Mouse (Mus musculus) stomach, postnatal 0 days (tissue): Measurements from ENCODE around the gene E130308A19Rik. TPM values are rescaled to one million over a fixed set of nuclear protein-coding genes. Genes with fewer than 3 reads are reported as not detected.

ENCODE experiments used
- ATAC-seq: fragments of 200-750 bp; cut with Nextera tagmentation; 2 replicates; pipeline ENCODE4 v1.8.0; 2017; ENCODE audit not compliant: low FRiP score, low TSS enrichment
- DNase-seq: peaks from one replicate; pipeline ENCODE4 v3.0.0-alpha.2; 2016; ENCODE audit warnings: low spot score
- H3K27ac ChIP-seq: fragments of 300-500 bp; sonication (generic); replicated peaks from 2 replicates; pipeline ENCODE4 v1.5.1; 2014; ENCODE audit warnings: mild to moderate bottlenecking, control low read depth
- H3K27me3 ChIP-seq: fragments of 300-500 bp; sonication (generic); 2 replicates; pipeline ENCODE4 v1.6.1; 2014; ENCODE audit warnings: low read length; ENCODE audit not compliant: control insufficient read depth, insufficient read depth
- H3K36me3 ChIP-seq: fragments of 300-500 bp; sonication (generic); 2 replicates; pipeline ENCODE4 v1.6.1; 2014; ENCODE audit warnings: low read length, mixed read lengths; ENCODE audit not compliant: control insufficient read depth, insufficient read depth
- H3K4me1 ChIP-seq: fragments of 300-500 bp; sonication (generic); replicated peaks from 2 replicates; pipeline ENCODE4 v1.6.1; 2014; ENCODE audit warnings: antibody characterized with exemption; ENCODE audit not compliant: control insufficient read depth, insufficient read depth
- H3K4me2 ChIP-seq: fragments of 300-500 bp; sonication (generic); replicated peaks from 2 replicates; pipeline ENCODE4 v1.6.1; 2014; ENCODE audit warnings: low read depth, mild to moderate bottlenecking, control low read depth, moderate library complexity
- H3K4me3 ChIP-seq: fragments of 300-500 bp; sonication (generic); 2 replicates; pipeline ENCODE4 v1.5.1; 2014; ENCODE audit warnings: low read depth, low read length, control low read depth
- H3K9ac ChIP-seq: fragments of 300-500 bp; sonication (generic); 2 replicates; pipeline ENCODE4 v1.6.1; 2014; ENCODE audit warnings: mild to moderate bottlenecking, low read length, control low read depth, mixed read lengths
- H3K9me3 ChIP-seq: fragments of 300-500 bp; sonication (generic); 2 replicates; pipeline ENCODE4 v1.6.1; 2016; ENCODE audit warnings: low read length; ENCODE audit not compliant: control insufficient read depth
- CTCF ChIP-seq: IDR thresholded peaks from 2 replicates; pipeline ENCODE4 v1.5.1; 2016; ENCODE audit warnings: antibody characterized with exemption, low read depth, mild to moderate bottlenecking, moderate library complexity
- EP300 ChIP-seq: optimal IDR thresholded peaks from 2 replicates; pipeline ENCODE3; 2016; ENCODE audit warnings: antibody characterized with exemption
- WGBS: fragments of 180-500 bp; shearing (Covaris S2); extraction: QIAGEN DNeasy Blood & Tissue Kit; methylation state at CpG from one replicate; pipeline ENCODE4 v1.1.7; 2014; 5-methylcytosine and 5-hydroxymethylcytosine counted together
- polyA plus RNA-seq: library from polyadenylated mRNA; unstranded; fragments of >200 nt; fragmentation: Nextera tagmentation; extraction: Ambion mirVana; gene quantifications from 2 replicates; pipeline ENCODE4 v1.2.1, GENCODE M21; 2015

E130308A19Rik gene
- polyA plus RNA-seq, 1 experiment from 2014 or later: 8.3 TPM

DNA sequence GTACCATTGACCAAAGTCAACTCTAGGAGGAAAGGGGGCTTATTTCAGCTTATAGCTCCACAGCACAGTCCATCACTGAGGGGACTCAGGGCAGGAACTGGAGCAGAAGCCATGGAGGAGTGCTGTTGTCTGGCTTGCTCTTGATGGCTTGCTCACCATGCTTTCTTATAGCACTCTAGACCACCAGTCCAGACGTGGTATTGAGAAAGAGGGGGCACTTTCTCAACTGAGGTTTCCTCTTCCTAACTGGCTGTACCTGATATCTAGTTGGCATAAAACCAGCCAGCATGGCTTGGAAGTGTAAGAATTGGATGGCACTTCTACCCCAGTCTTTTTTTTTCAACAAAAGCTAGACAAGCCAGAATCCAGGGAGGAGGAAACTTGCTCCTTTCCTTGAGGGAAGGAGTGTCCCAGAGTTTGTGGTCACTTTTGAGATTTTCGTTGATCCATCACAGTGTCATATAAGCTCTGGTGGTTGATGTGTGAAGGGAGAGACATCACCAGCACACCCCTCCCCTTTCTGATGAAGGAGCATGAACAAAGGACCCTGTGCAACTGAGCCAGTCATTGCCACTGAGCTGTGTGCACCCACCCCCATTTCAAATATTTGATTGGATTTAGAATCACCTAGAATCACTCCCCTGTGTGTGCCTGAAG, 38.7 kb upstream of the E130308A19Rik start:
- no peaks in the 10 kb centered on the region for H3K27me3 ChIP-seq
- H3K9ac ChIP-seq: no peak overlapping the region
- WGBS: 65% methylated on average over 2 of the region's 2 CpGs
- H3K9me3 ChIP-seq: no peaks in the 10 kb centered on the region
- no peak overlapping the region for H3K4me3 ChIP-seq
- no peaks in the 10 kb centered on the region for H3K4me1 ChIP-seq
- DNase-seq (no peak), ATAC-seq (no peak)
- no peak for TF ChIP-seq CTCF
- no peak for TF ChIP-seq EP300
- H3K4me2 ChIP-seq: no peak overlapping the region
- no peaks in the 10 kb centered on the region for H3K36me3 ChIP-seq
- no peak overlapping the region for H3K27ac ChIP-seq

DNA sequence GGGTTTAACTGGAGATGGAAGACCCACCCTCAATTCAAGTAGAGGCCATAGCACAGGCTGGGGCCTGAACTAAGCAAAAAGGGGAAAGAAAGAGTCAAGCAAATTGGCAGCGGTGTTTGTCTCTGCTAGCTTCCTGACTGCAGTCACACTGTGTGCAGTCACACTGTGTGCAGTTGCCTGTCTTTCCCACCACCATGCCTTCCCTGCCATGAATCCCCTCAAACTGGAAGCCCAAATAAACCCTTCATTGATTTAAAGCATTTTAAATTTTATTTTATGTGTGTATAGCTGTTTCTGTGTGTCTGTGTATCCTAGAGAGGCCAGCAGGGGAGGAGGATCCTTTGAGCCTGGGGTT, 38.2 kb upstream of the E130308A19Rik start:
- Histone ChIP-seq H3K27me3 (no peaks in the 10 kb centered on the region), H3K36me3 (no peaks in the 10 kb centered on the region), H3K4me1 (no peaks in the 10 kb centered on the region), H3K4me3 (no peak overlapping the region), H3K27ac (no peak overlapping the region), H3K9ac (no peak overlapping the region), H3K9me3 (no peaks in the 10 kb centered on the region), H3K4me2 (no peak overlapping the region)
- TF ChIP-seq CTCF: no peak
- no peak for TF ChIP-seq EP300
- WGBS: 95% methylated on average over 1 of the region's 1 CpGs
- ATAC-seq (no peak), DNase-seq (no peak)

DNA sequence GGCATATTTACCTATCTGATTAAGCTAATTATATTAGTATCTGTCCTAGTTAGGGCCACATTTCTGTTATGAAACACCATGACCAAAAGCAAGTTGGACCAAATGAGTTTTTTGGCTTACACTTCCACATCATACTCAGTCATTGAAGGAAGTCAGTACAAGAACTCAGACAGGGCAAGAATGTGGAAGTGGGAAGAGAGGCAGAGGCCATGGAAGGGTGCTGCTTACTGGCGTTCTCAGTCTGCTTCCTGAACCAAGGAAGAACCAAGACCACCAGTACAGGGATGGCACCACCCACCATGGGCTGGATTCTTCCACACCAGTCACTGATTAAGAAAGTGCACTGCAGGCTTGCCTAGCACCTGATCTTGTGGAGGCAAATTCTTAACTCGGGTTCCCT, 31.4 kb upstream of the E130308A19Rik start:
- no peaks in the 10 kb centered on the region for H3K4me1 ChIP-seq
- H3K9me3 ChIP-seq: no peaks in the 10 kb centered on the region
- H3K27ac ChIP-seq: no peak overlapping the region
- no peak overlapping the region for H3K4me2 ChIP-seq
- no peak overlapping the region for H3K4me3 ChIP-seq
- no peaks in the 10 kb centered on the region for H3K36me3 ChIP-seq
- H3K9ac ChIP-seq: no peak overlapping the region
- no peak for DNase-seq
- H3K27me3 ChIP-seq: no peaks in the 10 kb centered on the region
- 76% methylated on average over 2 of the region's 2 CpGs for WGBS
- no peak for ATAC-seq
- no peak for TF ChIP-seq EP300
- TF ChIP-seq CTCF: no peak

DNA sequence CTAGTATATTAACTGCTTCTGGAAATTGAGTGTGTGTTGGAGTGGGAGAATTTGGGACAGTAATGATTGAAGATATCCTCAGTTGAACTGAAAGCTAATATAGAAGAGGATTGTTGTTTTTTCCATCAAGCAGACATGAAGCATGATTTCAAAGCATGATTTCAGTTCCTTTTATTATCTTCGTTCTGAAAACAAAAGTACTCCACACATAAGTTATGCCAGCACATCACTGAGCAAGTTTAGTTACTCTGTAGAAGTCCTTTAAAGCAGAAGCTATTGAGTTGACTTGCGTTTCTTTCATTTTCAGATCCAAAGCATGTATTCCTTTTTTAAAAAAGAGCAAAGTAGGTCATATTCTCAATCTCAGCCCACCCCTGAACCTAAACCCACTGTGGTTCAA, 29.5 kb upstream of the E130308A19Rik start:
- TF ChIP-seq CTCF (no peak), EP300 (no peak)
- ATAC-seq: no peak

DNA sequence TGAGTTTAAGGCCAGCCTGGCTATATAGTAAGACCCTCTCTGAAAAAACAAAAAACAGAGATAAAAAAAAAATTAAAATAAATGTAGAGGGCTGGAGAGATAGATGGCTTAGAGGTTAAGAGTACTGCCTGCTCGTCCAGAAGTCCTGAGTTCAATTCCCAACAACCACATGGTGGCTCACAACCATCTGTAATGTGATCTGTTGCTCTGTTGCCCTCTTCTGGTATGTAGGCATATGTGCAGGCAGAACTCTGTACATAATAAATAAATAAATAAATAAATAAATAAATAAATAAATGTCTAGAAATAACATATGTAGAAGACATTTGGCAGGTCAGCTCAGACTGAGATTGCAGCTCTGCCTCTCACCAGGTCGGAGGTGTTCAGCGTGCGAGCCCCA, 23.3 kb upstream of the E130308A19Rik start:
- Histone ChIP-seq H3K4me3 (no peak overlapping the region), H3K27me3 (no peaks in the 10 kb centered on the region), H3K36me3 (no peaks in the 10 kb centered on the region), H3K9ac (no peak overlapping the region), H3K4me2 (no peak overlapping the region), H3K9me3 (no peaks in the 10 kb centered on the region), H3K27ac (no peak overlapping the region), H3K4me1 (no peaks in the 10 kb centered on the region)
- ATAC-seq: no peak
- TF ChIP-seq CTCF (peak; percentile 48), EP300 (no peak)
- no peak for DNase-seq
- 90% methylated on average over 4 of the region's 4 CpGs for WGBS

More for the DNA sequence above, 29.5 kb upstream of the E130308A19Rik start:
- WGBS: 79% methylated on average over 2 of the region's 2 CpGs
- no peaks in the 10 kb centered on the region for H3K9me3 ChIP-seq
- H3K4me2 ChIP-seq: no peak overlapping the region
- H3K27me3 ChIP-seq: no peaks in the 10 kb centered on the region
- H3K36me3 ChIP-seq: no peaks in the 10 kb centered on the region
- no peak overlapping the region for H3K9ac ChIP-seq
- no peak for DNase-seq
- H3K4me1 ChIP-seq: no peaks in the 10 kb centered on the region
- H3K27ac ChIP-seq: no peak overlapping the region
- H3K4me3 ChIP-seq: no peak overlapping the region

DNA sequence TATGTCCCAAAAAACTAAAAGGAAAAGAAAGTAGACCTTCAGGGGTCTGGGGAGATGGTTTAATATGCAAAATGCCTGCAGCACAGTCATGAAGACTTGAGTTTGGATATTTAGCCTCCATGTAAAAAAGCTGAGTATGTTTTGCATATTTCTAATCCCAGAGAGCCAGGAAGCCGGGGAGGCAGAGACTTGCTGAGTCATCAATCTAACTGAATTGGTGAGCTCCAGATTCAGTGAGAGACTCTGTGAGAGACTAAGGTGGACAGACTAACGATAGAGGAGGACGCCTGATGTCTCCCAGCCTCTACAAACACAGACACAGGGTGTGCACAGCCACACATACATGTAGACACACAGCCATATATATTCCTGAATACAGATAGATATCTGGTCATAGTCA, 21.1 kb upstream of the E130308A19Rik start:
- H3K4me3 ChIP-seq: no peak overlapping the region
- no peaks in the 10 kb centered on the region for H3K4me1 ChIP-seq
- no peak overlapping the region for H3K4me2 ChIP-seq
- no peak overlapping the region for H3K9ac ChIP-seq
- 68% methylated on average over 3 of the region's 3 CpGs for WGBS
- no peak overlapping the region for H3K27ac ChIP-seq
- ATAC-seq: no peak
- no peaks in the 10 kb centered on the region for H3K27me3 ChIP-seq
- H3K9me3 ChIP-seq: no peaks in the 10 kb centered on the region
- DNase-seq: no peak
- TF ChIP-seq CTCF: no peak
- no peak for TF ChIP-seq EP300
- no peaks in the 10 kb centered on the region for H3K36me3 ChIP-seq
